Mouse (Mus musculus): ENCODE results near the gene Nsmce4a.

- no peak for TF ChIP-seq MEF2A (IDR thresholded peaks at IDR 0.05; ENCODE audit: extremely low read depth, insufficient replicate concordance, low read depth, low read length, poor library complexity, severe bottlenecking)
- no peak for TF ChIP-seq CTCF (IDR thresholded peaks at IDR 0.05 in 2 of 3, conservative IDR thresholded peaks at IDR 0.05 in 1 of 3; ENCODE audit: control insufficient read depth in 1 of 3, insufficient read depth in 1 of 3, low read depth in 2 of 3, low read length in 3 of 3, poor library complexity in 1 of 3, severe bottlenecking in 1 of 3)
- no peak for TF ChIP-seq POLR2A (IDR thresholded peaks at IDR 0.05; ENCODE audit: control insufficient read depth in 1 of 2, insufficient read depth in 1 of 2, low read depth in 1 of 2, low read length in 2 of 2, poor library complexity in 1 of 2)
Observed at GRCm38 (mm10) chr7:130552780-130553179, 20.1 kb downstream of the Nsmce4a start.

Measured in MEL (cell line).